Comparison of ENCODE assay signal across 10 mouse cellular contexts in the genomic region with DNA sequence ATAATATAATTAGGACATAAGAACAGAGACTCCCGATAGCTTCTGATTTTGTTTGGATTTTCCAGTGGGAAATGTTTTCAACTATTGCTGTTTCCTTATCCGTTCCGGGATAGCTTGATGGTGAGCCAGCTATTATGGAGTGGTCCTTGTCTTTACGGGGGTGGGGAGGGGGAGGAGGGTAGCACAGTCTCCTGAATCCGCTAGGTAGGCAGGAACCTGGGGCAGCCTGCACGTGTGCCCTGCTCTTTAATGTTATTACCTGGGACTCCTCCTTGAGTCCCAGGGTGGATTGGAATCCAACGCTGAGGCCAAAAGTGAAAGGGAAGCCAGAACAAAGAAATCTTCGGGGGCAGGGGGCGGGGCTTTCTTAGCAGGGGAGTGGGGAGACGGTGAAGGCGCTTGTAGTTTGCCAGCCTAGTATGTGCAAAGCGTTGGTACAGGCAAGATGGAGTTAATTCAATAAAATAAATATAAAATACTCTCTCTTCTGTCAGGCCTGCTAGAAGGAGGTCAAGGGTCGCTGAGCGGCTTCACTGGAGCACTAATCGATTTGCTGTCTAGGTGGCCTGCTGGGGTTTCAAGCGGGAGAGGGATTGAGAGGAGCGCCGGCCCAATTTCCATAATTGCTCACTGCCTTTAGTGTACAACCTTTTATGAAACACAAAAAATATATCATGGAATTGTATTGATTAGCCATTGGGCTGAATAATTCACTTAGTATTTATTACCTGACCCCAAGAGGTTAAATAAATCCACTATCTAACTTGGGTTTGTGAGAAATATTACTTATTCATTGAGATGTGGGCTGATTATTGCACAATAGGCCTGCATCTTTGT.
DNase-seq lines count a peak whose midpoint lies in the region; ATAC-seq and TF ChIP-seq lines count a peak whose summit lies in the region.
"Had no signal": no experiment of that assay in that cellular context is flagged by ENCODE, and none has a peak within 500 bp of the region (broad histone marks: within the 10 kb centered on the region; RNA-seq: fewer than 3 reads in every experiment).

No protein-coding gene starts in this region.

- H3K9me3 ChIP-seq in forebrain, embryonic 10.5 days: no peaks in the 10 kb centered on the region
- H3K9me3 ChIP-seq in forebrain, embryonic 15.5 days: no peaks in the 10 kb centered on the region
- no peaks in the 10 kb centered on the region for H3K9me3 ChIP-seq in hindbrain, embryonic 10.5 days

- H3K4me2 ChIP-seq in forebrain, embryonic 15.5 days (replicated peaks): no peak overlapping the region

- no peaks in the 10 kb centered on the region for H3K36me3 ChIP-seq in forebrain, embryonic 10.5 days (replicated peaks)
- H3K36me3 ChIP-seq in forebrain, embryonic 15.5 days: no peaks in the 10 kb centered on the region
- no peaks in the 10 kb centered on the region for H3K36me3 ChIP-seq in C2C12 (ENCODE audit: control insufficient read depth, insufficient read depth)
- H3K36me3 ChIP-seq in hindbrain, embryonic 10.5 days: no peaks in the 10 kb centered on the region

- peaks cover 43% of the 10 kb centered on the region for H3K4me1 ChIP-seq in forebrain, embryonic 10.5 days
- H3K4me1 ChIP-seq in forebrain, embryonic 15.5 days: peaks cover 6% of the 10 kb centered on the region; the same call in 1 of the 2 replicates
- H3K4me1 ChIP-seq in hindbrain, embryonic 10.5 days (replicated peaks): peaks cover 57% of the 10 kb centered on the region

- peak overlapping the region; percentile 70 for H3K27ac ChIP-seq in forebrain, embryonic 10.5 days
- no peak overlapping the region for H3K27ac ChIP-seq in forebrain, embryonic 15.5 days (replicated peaks)
- H3K27ac ChIP-seq in hindbrain, embryonic 10.5 days: peak overlapping the region; percentile 75

- ATAC-seq in forebrain, embryonic 15.5 days (replicated peaks): no peak
- ATAC-seq: Patski had no signal

- H3K79me3 ChIP-seq in C2C12 (ENCODE audit: low read depth): no peaks in the 10 kb centered on the region

- H3K9ac ChIP-seq in forebrain, embryonic 15.5 days (replicated peaks): no peak overlapping the region

- no peak for TF ChIP-seq CTCF in C2C12 (IDR thresholded peaks at IDR 0.05; ENCODE audit: control insufficient read depth, insufficient read depth, insufficient read length)

- 21% methylated on average over 18 of the region's 18 CpGs for WGBS in forebrain, embryonic 10.5 days
- WGBS in forebrain, embryonic 15.5 days: 22% methylated on average over 18 of the region's 18 CpGs
- WGBS in hindbrain, embryonic 10.5 days: 15% methylated on average over 18 of the region's 18 CpGs

- H3K4me3 ChIP-seq in forebrain, embryonic 10.5 days: peak overlapping the region; percentile 28
- no peak overlapping the region for H3K4me3 ChIP-seq in forebrain, embryonic 15.5 days
- H3K4me3 ChIP-seq in C2C12 (ENCODE audit: insufficient read depth, poor library complexity, severe bottlenecking): no peak overlapping the region
- H3K4me3 ChIP-seq in hindbrain, embryonic 10.5 days: peak overlapping the region; percentile 29
- H3K4me3 ChIP-seq: erythroblast, embryonic 14.5 days had no signal

- peaks cover 4% of the 10 kb centered on the region for H3K79me2 ChIP-seq in C2C12 (ENCODE audit: control insufficient read depth, insufficient read depth)

- DNase-seq in forebrain, embryonic 10.5 days (ENCODE audit: extremely low spot score, low spot score): no peak
- peak; percentile 65 for DNase-seq in hindbrain, embryonic 10.5 days (ENCODE audit: low spot score)
- peak; percentile 70 for DNase-seq in mesoderm, embryonic 11.5 days (ENCODE audit: low read depth, low spot score)
- DNase-seq in layer of hippocampus, adult 11-12 months (ENCODE audit: low spot score): no peak
- DNase-seq in cerebellum, adult 8-10 months: no peak
- no peak for DNase-seq in right cerebral cortex, postnatal 14 days

- no peak overlapping the region for H3ac ChIP-seq in C2C12 (ENCODE audit: control insufficient read depth, insufficient read length, low read depth)

- H3K27me3 ChIP-seq in forebrain, embryonic 10.5 days (ENCODE audit: poor library complexity, severe bottlenecking): peaks cover 51% of the 10 kb centered on the region
- H3K27me3 ChIP-seq in forebrain, embryonic 15.5 days: peaks cover 34% of the 10 kb centered on the region
- H3K27me3 ChIP-seq in C2C12 (ENCODE audit: control insufficient read depth, insufficient read depth, insufficient read length): no peaks in the 10 kb centered on the region
- H3K27me3 ChIP-seq in hindbrain, embryonic 10.5 days (ENCODE audit: insufficient read depth, poor library complexity, severe bottlenecking): no peaks in the 10 kb centered on the region
- H3K27me3 ChIP-seq: Patski had no signal

TF ChIP-seq in C2C12, 6 proteins besides CTCF, POLR2A, EP300 and RAD21:
- TF ChIP-seq MYOD1 (IDR thresholded peaks at IDR 0.05; ENCODE audit: control insufficient read depth, insufficient read length, low read depth) (no peak), CEBPB (IDR thresholded peaks at IDR 0.05; ENCODE audit: low read depth) (peak; percentile 25)

Comparison
In these comparisons a context has a peak if more than half of its experiments do, and no peak if none do; other contexts are left out.
1. H3K4me3 ChIP-seq: peak in forebrain, embryonic 10.5 days (single experiment) and hindbrain, embryonic 10.5 days (single experiment); none in forebrain, embryonic 15.5 days (single experiment) and C2C12 (single experiment).
2. DNase-seq: peak in hindbrain, embryonic 10.5 days (single experiment) and mesoderm, embryonic 11.5 days (single experiment); none in forebrain, embryonic 10.5 days (single experiment), layer of hippocampus, adult 11-12 months (single experiment), cerebellum, adult 8-10 months (single experiment) and right cerebral cortex, postnatal 14 days (single experiment).